Mouse (Mus musculus): Measurements from ENCODE around the gene Fam166b. TPM values are rescaled to one million over a fixed set of nuclear protein-coding genes. Genes with fewer than 3 reads are reported as not detected.

Fam166b gene
- total RNA-seq, 2 experiments from 2014 or later = not detected

DNA sequence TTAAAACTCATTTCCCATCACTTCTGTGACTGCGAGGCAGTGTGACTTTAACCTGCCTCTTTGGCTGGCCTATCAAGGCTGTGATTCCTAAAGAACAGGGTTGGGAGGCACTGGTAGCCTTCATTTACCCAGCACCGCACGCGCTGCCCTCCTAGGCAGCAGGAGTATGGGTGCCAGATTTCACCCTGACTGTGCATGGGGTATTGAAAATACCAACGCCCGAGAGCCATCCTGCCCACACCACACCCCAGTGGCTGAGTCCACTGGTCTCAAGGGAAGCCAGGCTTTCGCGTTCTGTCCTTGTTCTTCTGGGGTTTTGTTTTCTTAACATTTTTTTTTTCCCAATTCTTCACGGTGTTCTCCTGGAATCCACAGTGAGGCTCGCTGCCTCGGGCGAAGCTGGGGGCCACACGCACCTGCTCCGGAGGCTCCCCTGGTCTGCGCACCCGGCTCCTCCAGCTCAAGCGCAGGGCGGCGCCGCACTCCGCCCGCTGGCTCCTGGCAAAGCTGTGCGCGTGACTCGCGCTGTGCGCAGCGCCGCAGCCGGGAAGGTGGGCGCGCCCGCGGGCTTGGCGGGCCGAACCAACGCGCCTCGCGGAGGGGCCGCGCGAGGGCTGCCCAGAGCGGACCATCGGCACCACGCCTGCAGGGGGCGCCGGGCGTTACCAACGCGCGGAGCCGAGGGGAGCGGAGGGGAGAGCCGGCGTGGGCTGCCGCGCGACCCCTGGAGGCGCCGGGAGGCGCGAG, 47.4 kb downstream of the Fam166b start, which contains the start of gene Rusc2:
Gene Rusc2, plus strand, starts transcription at position 572 of the 747 bp plus-strand sequence.
- DNase-seq (ENCODE audit: low spot score) = peak; percentile 89

DNA sequence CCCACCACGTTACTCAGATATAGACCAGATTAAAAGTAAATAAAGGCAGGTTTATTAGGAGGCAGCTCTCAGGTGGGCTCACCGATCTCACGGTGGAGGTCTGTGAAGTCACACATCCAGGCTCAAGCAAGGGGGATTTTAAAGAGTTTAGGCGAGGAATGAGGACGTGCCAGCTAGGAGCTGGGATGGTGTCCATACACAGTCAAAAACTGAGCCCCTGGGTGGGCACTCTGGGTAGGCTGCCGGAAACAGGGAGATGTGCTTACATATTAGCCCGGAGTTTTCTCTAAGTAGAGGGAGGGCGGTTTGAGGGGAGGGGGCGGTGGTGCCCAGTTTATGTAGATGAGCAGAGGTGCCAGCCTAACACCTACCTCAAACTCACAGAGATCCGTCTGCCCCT, 48.0 kb downstream of the Fam166b start:
- DNase-seq (ENCODE audit: low spot score) = no peak

DNA sequence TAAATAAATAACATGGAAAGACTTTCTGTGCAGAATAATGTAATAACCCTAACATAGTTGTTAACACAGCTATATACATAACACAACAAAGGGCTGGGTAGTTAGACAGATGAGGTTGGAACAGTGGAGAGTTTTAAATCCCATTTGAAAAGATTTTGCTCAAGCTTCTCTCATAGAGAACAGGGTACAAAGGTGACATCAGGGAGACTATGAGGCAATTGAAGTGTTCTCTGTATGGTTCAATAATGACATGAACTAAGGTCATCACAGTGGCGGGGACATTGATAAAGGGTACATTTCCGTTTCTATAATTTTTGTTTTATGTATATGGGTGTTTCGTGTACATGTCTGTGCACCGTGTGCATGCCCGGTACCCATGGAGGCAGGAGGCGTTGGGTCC, 49.3 kb downstream of the Fam166b start:
- no peak for DNase-seq (ENCODE audit: low spot score)

Other genes with a start within 250 kb of the Fam166b start
- not detected for gene Atp8b5, start 162.0 kb downstream of the Fam166b start, total RNA-seq (2021)
- 10 to 100 TPM; 28.5 to 36.3 TPM for gene Rusc2, start 47.2 kb downstream of the Fam166b start, total RNA-seq (2021)
- 10 to 100 TPM; 56.2 to 60.8 TPM for gene Tesk1, start 12.8 kb upstream of the Fam166b start, total RNA-seq (2021)
- under 1 TPM in 1 of 2 experiments, not detected in 1; 0.21 TPM for gene Cd72, start 25.5 kb upstream of the Fam166b start, total RNA-seq (2021)
- gene Sit1, start 54.6 kb upstream of the Fam166b start, total RNA-seq (2021) = not detected
- 10 to 100 TPM; 21.9 to 26.8 TPM for gene Ccdc107, start 63.8 kb upstream of the Fam166b start, total RNA-seq (2021)
- not detected for gene Arhgef39, start 70.6 kb upstream of the Fam166b start, total RNA-seq (2021)
- 1 to 10 TPM; 1.4 to 2.6 TPM for gene Car9, start 77.8 kb upstream of the Fam166b start, total RNA-seq (2021)
- 1,000 to 10,000 TPM; 6,886 to 8,782 TPM for gene Tpm2, start 94.6 kb upstream of the Fam166b start, total RNA-seq (2021)
- 10 to 100 TPM; 29.9 to 41.5 TPM for gene Creb3, start 133.2 kb upstream of the Fam166b start, total RNA-seq (2021)
- 10 to 100 TPM; 50.6 to 64.8 TPM for gene Tln1, start 133.6 kb upstream of the Fam166b start, total RNA-seq (2021)
- 10 to 100 TPM; 19.9 to 20.7 TPM for gene Rgp1, start 149.6 kb upstream of the Fam166b start, total RNA-seq (2021)
- gene Gba2, start 149.7 kb upstream of the Fam166b start, total RNA-seq (2021) = 1 to 10 TPM; 4.3 to 4.6 TPM
- under 1 TPM in 1 of 2 experiments, not detected in 1; 0.55 TPM for gene Msmp, start 155.4 kb upstream of the Fam166b start, total RNA-seq (2021)
- 10 to 100 TPM; 35.2 to 38.7 TPM for gene Npr2, start 202.8 kb upstream of the Fam166b start, total RNA-seq (2021)
- not detected for gene Spag8, start 224.5 kb upstream of the Fam166b start, total RNA-seq (2021)
- 10 to 100 TPM; 37.4 to 44.9 TPM for gene Hint2, start 227.3 kb upstream of the Fam166b start, total RNA-seq (2021)
- gene Tmem8b, start 239.8 kb upstream of the Fam166b start, total RNA-seq (2021) = 10 to 100 TPM; 10.9 to 12.7 TPM
- under 1 TPM; 0.09 to 0.16 TPM for gene Fam221b, start 240.0 kb upstream of the Fam166b start, total RNA-seq (2021)